Mouse (Mus musculus): ENCODE data around the gene Plcb4. TPM values are rescaled to one million over a fixed set of nuclear protein-coding genes. Genes with fewer than 3 reads are reported as not detected.

The Plcb4 gene
- polyA plus RNA-seq, 1 experiment from 2014 or later: 0.62 TPM

DNA sequence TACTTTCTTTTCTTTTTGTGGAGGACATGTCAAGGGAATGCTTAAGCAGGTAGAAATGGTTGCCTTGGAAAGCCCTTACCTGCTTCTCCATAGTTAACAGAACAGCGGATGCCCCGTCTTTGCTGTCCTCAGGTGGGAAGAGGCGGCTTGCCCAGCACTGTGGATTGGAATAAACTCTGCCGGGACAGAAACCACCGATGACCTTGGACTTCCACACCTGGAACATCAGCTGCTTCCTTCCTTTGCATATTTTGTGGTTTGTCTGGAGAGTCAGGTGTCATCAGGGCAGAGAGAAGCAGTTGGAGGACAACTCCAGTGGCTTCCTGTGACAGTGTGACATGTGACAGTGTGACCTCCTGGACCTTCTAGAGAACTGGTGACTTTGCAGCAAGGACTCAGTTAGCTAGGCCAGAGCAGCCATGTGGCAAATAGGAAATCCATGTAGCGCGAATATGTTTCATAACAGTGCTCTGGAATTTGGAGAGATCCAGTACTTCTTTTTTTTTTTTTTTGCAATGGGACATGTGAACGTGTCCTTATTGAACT is 154.0 kb downstream of the Plcb4 start:
- Histone ChIP-seq H3K27ac (no peak overlapping the region), H3K36me3 (ENCODE audit: inconsistent target) (no peaks in the 10 kb centered on the region), H3K4me3 (ENCODE audit: inconsistent target) (no peak overlapping the region), H3K79me2 (ENCODE audit: inconsistent target) (no peaks in the 10 kb centered on the region)
- 72% methylated on average over 8 of the region's 8 CpGs for WGBS (ENCODE audit: missing documents)

GRCm38 (mm10) chr2:135820691-135821090 is 161.9 kb downstream of the Plcb4 start:
- WGBS (ENCODE audit: missing documents): 53% methylated on average over 2 of the region's 2 CpGs
- H3K27ac ChIP-seq: no peak overlapping the region
- H3K79me2 ChIP-seq (ENCODE audit: inconsistent target): no peaks in the 10 kb centered on the region

GRCm38 (mm10) chr2:135823690-135824089 is 164.9 kb downstream of the Plcb4 start:
- Histone ChIP-seq H3K36me3 (ENCODE audit: inconsistent target) (no peaks in the 10 kb centered on the region), H3K79me2 (ENCODE audit: inconsistent target) (no peaks in the 10 kb centered on the region), H3K27ac (no peak overlapping the region), H3K4me3 (ENCODE audit: inconsistent target) (no peak overlapping the region)
- WGBS (ENCODE audit: missing documents): no CpG with 5 or more reads among the region's 1 CpGs

More at GRCm38 (mm10) chr2:135820691-135821090, 161.9 kb downstream of the Plcb4 start:
- H3K4me3 ChIP-seq (ENCODE audit: inconsistent target): no peak overlapping the region
- H3K36me3 ChIP-seq (ENCODE audit: inconsistent target): no peaks in the 10 kb centered on the region

- Histone ChIP-seq H3K27ac (no peak overlapping the region), H3K36me3 (ENCODE audit: inconsistent target) (no peaks in the 10 kb centered on the region), H3K79me2 (ENCODE audit: inconsistent target) (no peaks in the 10 kb centered on the region), H3K4me3 (ENCODE audit: inconsistent target) (no peak overlapping the region)
- 91% methylated on average over 1 of the region's 1 CpGs for WGBS (ENCODE audit: missing documents)
Measured at GRCm38 (mm10) chr2:135824757-135825156, 165.9 kb downstream of the Plcb4 start.

DNA sequence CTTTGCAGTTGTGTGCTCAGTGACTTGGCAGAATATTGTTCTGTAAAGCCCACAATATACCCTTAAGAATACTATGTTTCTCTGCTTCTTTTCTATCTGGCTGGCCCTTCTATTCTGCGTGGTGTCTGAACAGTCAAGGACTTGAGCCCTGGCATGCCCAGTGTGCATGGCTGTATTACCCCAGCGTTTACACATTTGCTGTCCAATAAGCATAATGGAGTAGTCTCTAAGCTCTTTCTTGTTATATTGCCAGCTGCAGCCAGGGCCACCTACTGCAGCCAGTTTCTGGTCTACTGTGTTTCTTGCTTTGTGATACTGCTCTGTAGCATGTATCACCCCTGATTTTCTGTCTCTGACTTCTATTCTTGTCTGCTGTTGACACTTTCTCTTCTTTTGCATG is 166.8 kb downstream of the Plcb4 start:
- 0 out of 2 replicates have a peak overlapping the region, but pooled peaks have one; percentile 5 for H3K27ac ChIP-seq
- WGBS (ENCODE audit: missing documents): 94% methylated on average over 2 of the region's 2 CpGs

GRCm38 (mm10) chr2:135826616-135827360 is 168.0 kb downstream of the Plcb4 start:
- Histone ChIP-seq H3K27ac (no peak overlapping the region), H3K36me3 (ENCODE audit: inconsistent target) (no peaks in the 10 kb centered on the region), H3K79me2 (ENCODE audit: inconsistent target) (no peaks in the 10 kb centered on the region), H3K4me3 (ENCODE audit: inconsistent target) (no peak overlapping the region)
- 67% methylated on average over 3 of the region's 3 CpGs for WGBS (ENCODE audit: missing documents)

More for the DNA sequence above, 166.8 kb downstream of the Plcb4 start:
- H3K36me3 ChIP-seq (ENCODE audit: inconsistent target): no peaks in the 10 kb centered on the region
- H3K4me3 ChIP-seq (ENCODE audit: inconsistent target): no peak overlapping the region
- no peaks in the 10 kb centered on the region for H3K79me2 ChIP-seq (ENCODE audit: inconsistent target)

DNA sequence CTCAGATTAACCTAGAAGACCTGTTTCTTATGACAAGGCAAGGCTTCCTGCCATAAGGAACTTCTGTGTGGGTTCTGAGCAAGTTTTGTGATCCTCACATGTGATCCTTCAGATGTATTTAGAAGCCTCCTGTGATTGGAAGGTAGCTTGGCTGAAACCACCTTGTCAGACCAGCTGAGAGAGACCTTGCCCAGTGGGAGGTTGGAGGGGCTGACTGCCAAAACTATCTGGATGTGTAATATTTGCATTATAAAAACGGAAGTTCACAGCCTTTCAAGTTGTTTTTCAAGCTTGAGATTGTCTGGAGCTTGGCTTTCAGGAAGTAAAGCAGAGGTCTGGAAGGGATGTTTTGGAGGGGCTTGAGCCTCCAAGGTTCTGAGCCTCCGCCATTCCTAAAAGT is 169.6 kb downstream of the Plcb4 start:
- WGBS (ENCODE audit: missing documents): 38% methylated on average over 2 of the region's 2 CpGs

GRCm38 (mm10) chr2:135833743-135834142 is 174.9 kb downstream of the Plcb4 start:
- Histone ChIP-seq H3K79me2 (ENCODE audit: inconsistent target) (no peaks in the 10 kb centered on the region), H3K36me3 (ENCODE audit: inconsistent target) (no peaks in the 10 kb centered on the region), H3K27ac (no peak overlapping the region), H3K4me3 (ENCODE audit: inconsistent target) (no peak overlapping the region)
- WGBS (ENCODE audit: missing documents): 94% methylated on average over 3 of the region's 3 CpGs

More for the DNA sequence above, 169.6 kb downstream of the Plcb4 start:
- Histone ChIP-seq H3K79me2 (ENCODE audit: inconsistent target) (no peaks in the 10 kb centered on the region), H3K4me3 (ENCODE audit: inconsistent target) (no peak overlapping the region), H3K27ac (no peak overlapping the region), H3K36me3 (ENCODE audit: inconsistent target) (no peaks in the 10 kb centered on the region)

DNA sequence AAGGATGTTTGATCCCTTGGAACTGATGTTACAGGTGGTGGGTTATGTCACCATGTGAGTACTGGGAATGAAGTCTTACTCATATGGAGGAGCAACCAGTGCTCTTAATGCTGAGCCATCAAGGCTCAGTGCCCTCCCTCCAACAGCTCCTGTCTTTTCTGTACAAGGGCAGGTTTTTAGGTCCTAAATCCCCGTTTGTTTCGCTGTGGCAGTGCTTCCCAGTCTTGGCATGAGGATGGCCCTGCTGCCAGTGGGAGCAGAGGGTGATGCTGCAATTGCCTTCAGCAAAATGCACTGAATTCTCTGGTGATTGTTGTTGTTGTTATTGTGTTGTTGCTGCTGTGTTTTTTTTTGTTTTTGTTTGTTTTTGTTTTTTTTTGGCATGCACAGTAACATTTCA is 175.6 kb downstream of the Plcb4 start:
- WGBS (ENCODE audit: missing documents): 97% methylated on average over 2 of the region's 2 CpGs
- no peaks in the 10 kb centered on the region for H3K79me2 ChIP-seq (ENCODE audit: inconsistent target)
- no peak overlapping the region for H3K4me3 ChIP-seq (ENCODE audit: inconsistent target)
- no peak overlapping the region for H3K27ac ChIP-seq
- no peaks in the 10 kb centered on the region for H3K36me3 ChIP-seq (ENCODE audit: inconsistent target)

DNA sequence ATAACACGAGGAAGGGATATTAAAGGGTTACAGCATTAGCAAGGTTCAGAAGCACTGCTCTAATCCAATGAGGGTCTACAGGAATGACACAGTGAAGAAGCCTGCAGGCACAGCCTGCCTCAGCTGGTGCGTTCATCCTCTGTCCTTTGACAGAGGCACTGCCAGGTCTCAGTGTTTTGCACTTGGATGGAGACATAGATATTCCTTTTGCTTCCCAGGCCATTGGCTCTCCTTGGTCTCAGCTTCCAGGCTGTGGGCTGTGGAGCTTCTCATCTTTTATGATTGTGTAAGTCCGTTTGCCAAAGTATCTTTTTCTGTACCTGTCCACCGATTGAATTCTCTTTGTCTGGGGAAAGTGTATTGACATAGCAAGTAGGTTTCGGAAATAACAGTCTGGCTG is 177.1 kb downstream of the Plcb4 start:
- Histone ChIP-seq H3K79me2 (ENCODE audit: inconsistent target) (no peaks in the 10 kb centered on the region), H3K4me3 (ENCODE audit: inconsistent target) (no peak overlapping the region), H3K36me3 (ENCODE audit: inconsistent target) (no peaks in the 10 kb centered on the region), H3K27ac (no peak overlapping the region)
- 95% methylated on average over 5 of the region's 5 CpGs for WGBS (ENCODE audit: missing documents)

DNA sequence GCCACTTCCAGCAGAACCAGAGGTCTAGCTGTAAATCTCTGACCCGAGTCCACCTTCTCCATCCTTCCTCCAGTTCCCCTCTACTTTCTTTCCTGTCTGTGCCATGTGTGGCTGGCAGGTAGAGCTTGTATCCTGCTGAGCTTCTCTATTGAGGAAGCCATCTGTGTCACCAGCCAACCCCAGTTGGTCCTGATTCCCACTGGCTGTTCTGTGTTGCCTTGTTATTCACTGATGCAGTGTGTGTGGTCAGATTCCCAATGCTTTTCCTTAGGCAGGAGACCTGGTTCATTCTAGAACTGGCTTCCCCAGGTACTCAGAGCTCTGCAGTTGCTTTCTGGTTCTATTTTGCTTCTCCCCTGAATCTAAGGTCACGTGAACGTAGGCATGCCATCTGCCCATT is 177.6 kb downstream of the Plcb4 start:
- H3K27ac ChIP-seq: no peak overlapping the region
- H3K79me2 ChIP-seq (ENCODE audit: inconsistent target): no peaks in the 10 kb centered on the region
- no peaks in the 10 kb centered on the region for H3K36me3 ChIP-seq (ENCODE audit: inconsistent target)
- no peak overlapping the region for H3K4me3 ChIP-seq (ENCODE audit: inconsistent target)
- 89% methylated on average over 3 of the region's 3 CpGs for WGBS (ENCODE audit: missing documents)

- Histone ChIP-seq H3K4me3 (ENCODE audit: inconsistent target) (no peak overlapping the region), H3K36me3 (ENCODE audit: inconsistent target) (no peaks in the 10 kb centered on the region), H3K27ac (no peak overlapping the region), H3K79me2 (ENCODE audit: inconsistent target) (no peaks in the 10 kb centered on the region)
- 71% methylated on average over 1 of the region's 1 CpGs for WGBS (ENCODE audit: missing documents)
Measured at GRCm38 (mm10) chr2:135837730-135838129, 178.9 kb downstream of the Plcb4 start.

GRCm38 (mm10) chr2:135838135-135838534 is 179.3 kb downstream of the Plcb4 start:
- Histone ChIP-seq H3K4me3 (ENCODE audit: inconsistent target) (no peak overlapping the region), H3K27ac (no peak overlapping the region), H3K36me3 (ENCODE audit: inconsistent target) (no peaks in the 10 kb centered on the region), H3K79me2 (ENCODE audit: inconsistent target) (no peaks in the 10 kb centered on the region)

GRCm38 (mm10) chr2:135838651-135839286 is 180.0 kb downstream of the Plcb4 start:
- H3K27ac ChIP-seq: no peak overlapping the region
- 95% methylated on average over 8 of the region's 8 CpGs for WGBS (ENCODE audit: missing documents)
- H3K4me3 ChIP-seq (ENCODE audit: inconsistent target): no peak overlapping the region
- no peaks in the 10 kb centered on the region for H3K79me2 ChIP-seq (ENCODE audit: inconsistent target)
- H3K36me3 ChIP-seq (ENCODE audit: inconsistent target): no peaks in the 10 kb centered on the region

GRCm38 (mm10) chr2:135843721-135844120 is 184.9 kb downstream of the Plcb4 start:
- H3K79me2 ChIP-seq (ENCODE audit: inconsistent target): no peaks in the 10 kb centered on the region
- H3K4me3 ChIP-seq (ENCODE audit: inconsistent target): no peak overlapping the region
- H3K36me3 ChIP-seq (ENCODE audit: inconsistent target): no peaks in the 10 kb centered on the region
- WGBS (ENCODE audit: missing documents): 86% methylated on average over 8 of the region's 8 CpGs
- H3K27ac ChIP-seq: no peak overlapping the region

Measured in macrophage (primary cell).